Mouse (Mus musculus): ENCODE results near the gene Tifab.

GRCm38 (mm10) chr13:56199506-56199905 is 20.8 kb upstream of the Tifab start:
- no peak for TF ChIP-seq CTCF (IDR thresholded peaks at IDR 0.05; ENCODE audit: borderline replicate concordance, extremely low read depth, insufficient read depth, insufficient read length)
- TF ChIP-seq POLR2A (IDR thresholded peaks at IDR 0.05; ENCODE audit: borderline replicate concordance, extremely low read depth, insufficient read depth, insufficient read length, poor library complexity, severe bottlenecking): no peak

Measured in brain, embryonic 14.5 days (tissue).